ENCODE assay signal across 9 mouse cellular contexts in genomic region chr5:97055511-97056068, GRCm38 (mm10). TPM values are rescaled to one million over a fixed set of nuclear protein-coding genes. Genes with fewer than 3 reads are reported as not detected.
DNase-seq lines count a peak whose midpoint lies in the region; ATAC-seq and TF ChIP-seq lines count a peak whose summit lies in the region.
"Had no signal": no experiment of that assay in that cellular context is flagged by ENCODE, and none has a peak within 500 bp of the region (broad histone marks: within the 10 kb centered on the region; RNA-seq: fewer than 3 reads in every experiment).

No protein-coding gene starts in this region.

- TF ChIP-seq CTCF in intestine, postnatal 0 days (IDR thresholded peaks at IDR 0.05; ENCODE audit: low read depth), result peak; percentile 84

- H3K9ac ChIP-seq in kidney, embryonic 14.5 days (ENCODE audit: low read depth, low read length), result no peak overlapping the region
- H3K9ac ChIP-seq in intestine, postnatal 0 days (ENCODE audit: low read depth, low read length), result no peak overlapping the region
- H3K9ac ChIP-seq: midbrain, embryonic 12.5 days had no signal

- no peaks in the 10 kb centered on the region for H3K9me3 ChIP-seq in kidney, embryonic 14.5 days (ENCODE audit: control insufficient read depth, low read length)
- H3K9me3 ChIP-seq in intestine, postnatal 0 days (ENCODE audit: control insufficient read depth), result no peaks in the 10 kb centered on the region
- H3K9me3 ChIP-seq: midbrain, embryonic 12.5 days had no signal

- no peaks in the 10 kb centered on the region for H3K27me3 ChIP-seq in kidney, embryonic 14.5 days (ENCODE audit: control insufficient read depth, insufficient read depth, low read length)
- no peaks in the 10 kb centered on the region for H3K27me3 ChIP-seq in intestine, postnatal 0 days (replicated peaks; ENCODE audit: control insufficient read depth, insufficient read depth, low read length)
- H3K27me3 ChIP-seq: midbrain, embryonic 12.5 days had no signal

- DNase-seq in kidney, adult 9 months, result peak; percentile 82
- DNase-seq in A20 (ENCODE audit: low read depth, low spot score), result peak; percentile 63
- peak; percentile 69 for DNase-seq in embryo, embryonic 10 days (ENCODE audit: low spot score)

- no peaks in the 10 kb centered on the region for H3K4me1 ChIP-seq in kidney, embryonic 14.5 days (ENCODE audit: control insufficient read depth, insufficient read depth, low read length)
- no peaks in the 10 kb centered on the region for H3K4me1 ChIP-seq in intestine, postnatal 0 days (replicated peaks; ENCODE audit: control insufficient read depth, insufficient read depth, low read length)
- H3K4me1 ChIP-seq: midbrain, embryonic 12.5 days had no signal

- H3K4me3 ChIP-seq in kidney, embryonic 14.5 days (ENCODE audit: low read length), result no peak overlapping the region
- no peak overlapping the region for H3K4me3 ChIP-seq in intestine, postnatal 0 days (ENCODE audit: low read depth, low read length)
- H3K4me3 ChIP-seq: erythroblast, embryonic 14.5 days; midbrain, embryonic 12.5 days had no signal

- H3K36me3 ChIP-seq in kidney, embryonic 14.5 days (ENCODE audit: control insufficient read depth, insufficient read depth, low read length), result peaks cover 4% of the 10 kb centered on the region; the same call in 1 of the 2 replicates
- peaks cover 40% of the 10 kb centered on the region for H3K36me3 ChIP-seq in intestine, postnatal 0 days (ENCODE audit: control insufficient read depth, insufficient read depth)
- H3K36me3 ChIP-seq: midbrain, embryonic 12.5 days had no signal

- 6% methylated on average over 1 of the region's 1 CpGs for WGBS in kidney, embryonic 14.5 days
- WGBS in intestine, postnatal 0 days, result 6% methylated on average over 1 of the region's 1 CpGs

- ATAC-seq in kidney, embryonic 14.5 days (ENCODE audit: low FRiP score, low TSS enrichment), result no peak
- peak; percentile 76 for ATAC-seq in CD4-positive, CD25-positive, alpha-beta regulatory T cell, adult 4 months
- ATAC-seq in intestine, postnatal 0 days, result no peak
- peak; percentile 71 for ATAC-seq in monocyte, adult 5-6 weeks (replicated peaks; ENCODE audit: insufficient number of reproducible peaks, low FRiP score, low TSS enrichment, poor library complexity, severe bottlenecking)

- no peak overlapping the region for H3K4me2 ChIP-seq in kidney, embryonic 14.5 days (replicated peaks; ENCODE audit: low read depth, low read length)
- H3K4me2 ChIP-seq in intestine, postnatal 0 days (replicated peaks; ENCODE audit: low read depth), result no peak overlapping the region
- H3K4me2 ChIP-seq: midbrain, embryonic 12.5 days had no signal

- H3K27ac ChIP-seq in kidney, embryonic 14.5 days (ENCODE audit: low read depth, low read length), result no peak overlapping the region
- no peak overlapping the region for H3K27ac ChIP-seq in intestine, postnatal 0 days (ENCODE audit: low read depth, low read length)
- H3K27ac ChIP-seq: midbrain, embryonic 12.5 days had no signal

RNA-seq across cellular contexts. Expression of gene Paqr3, which starts 55.8 kb away (rescaled TPM):
- polyA plus RNA-seq in kidney, embryonic 14.5 days (2014; fragmentation: Nextera tagmentation; extraction: Ambion mirVana), result 3.1 and 5.3 TPM in 2 replicates
- 1 to 10 TPM; 1.5 to 1.7 TPM for polyA plus RNA-seq in CD4-positive, CD25-positive, alpha-beta regulatory T cell, adult 4 months (2017; shearing (Covaris generic))
- 0.50 and 0.69 TPM in 2 replicates for polyA plus RNA-seq in intestine, postnatal 0 days (2015; fragmentation: Nextera tagmentation; extraction: Ambion mirVana)
- total RNA-seq in monocyte, adult 5-6 weeks (2017), result 8.0 to 12.5 TPM (median 11.1 TPM) in 3 replicates

RNA-seq across cellular contexts. Expression of gene Bmp2k, which starts 58.1 kb away (rescaled TPM):
- polyA plus RNA-seq in kidney, embryonic 14.5 days (2014; fragmentation: Nextera tagmentation; extraction: Ambion mirVana), result 9.7 and 10.9 TPM in 2 replicates
- polyA plus RNA-seq in CD4-positive, CD25-positive, alpha-beta regulatory T cell, adult 4 months (2017; shearing (Covaris generic)), result 10 to 100 TPM; 17.8 to 25.5 TPM
- polyA plus RNA-seq in intestine, postnatal 0 days (2015; fragmentation: Nextera tagmentation; extraction: Ambion mirVana), result 21.2 and 23.8 TPM in 2 replicates
- 26.8 to 28.9 TPM (median 27.5 TPM) in 3 replicates for total RNA-seq in monocyte, adult 5-6 weeks (2017)

Comparison
In these comparisons a context has a peak if more than half of its experiments do, and no peak if none do; other contexts are left out.
1. ATAC-seq: peak in CD4-positive, CD25-positive, alpha-beta regulatory T cell, adult 4 months (single experiment) and monocyte, adult 5-6 weeks (single experiment); none in kidney, embryonic 14.5 days (single experiment) and intestine, postnatal 0 days (single experiment).
2. Peak in every context shown above with its lines, with median percentiles within 50 percentile points of each other: DNase-seq.